Mouse (Mus musculus) thymus, postnatal 4 days (tissue): ENCODE data around the gene Kcnk6.
"Not testable (repeated sequence)": the region's sequence is repeated elsewhere in the genome, so short reads cannot be mapped to it uniquely, and the experiment has no call there.

Source experiments
- DNase-seq: peaks from one replicate; pipeline ENCODE4 v3.0.0; 2021

The Kcnk6 gene

GRCm38 (mm10) chr7:29246619-29247313 lies 14.5 kb upstream of the Kcnk6 start:
- DNase-seq, result no peak

- no peak for DNase-seq
These were observed 13.7 kb upstream of the Kcnk6 start for GRCm38 (mm10) chr7:29246015-29246414.

GRCm38 (mm10) chr7:29244732-29245416 lies 12.6 kb upstream of the Kcnk6 start:
- peak; percentile 82 for DNase-seq

GRCm38 (mm10) chr7:29238019-29238967 lies 6.0 kb upstream of the Kcnk6 start, which contains the start of gene Yif1b:
TSS of gene Yif1b (plus strand) at chr7:29238329.
- peak; percentile 98 for DNase-seq

- peak; percentile 32 for DNase-seq
These were observed 5.3 kb upstream of the Kcnk6 start for GRCm38 (mm10) chr7:29237596-29237995.

GRCm38 (mm10) chr7:29236593-29236992 lies 4.3 kb upstream of the Kcnk6 start:
- no peak for DNase-seq

- peak; percentile 52 for DNase-seq
These were observed 2.3 kb upstream of the Kcnk6 start for GRCm38 (mm10) chr7:29234661-29235060.

GRCm38 (mm10) chr7:29233745-29234144 lies 1.4 kb upstream of the Kcnk6 start:
- DNase-seq, result no peak

GRCm38 (mm10) chr7:29231517-29231916 lies 798 bp downstream of the Kcnk6 start:
- DNase-seq, result no peak

GRCm38 (mm10) chr7:29230560-29230959 lies 1.8 kb downstream of the Kcnk6 start:
- no peak for DNase-seq

GRCm38 (mm10) chr7:29228202-29228601 lies 4.1 kb downstream of the Kcnk6 start:
- no peak for DNase-seq

- DNase-seq, result no peak
These were observed 6.8 kb downstream of the Kcnk6 start for GRCm38 (mm10) chr7:29225520-29225919.

GRCm38 (mm10) chr7:29224756-29225394 lies 7.4 kb downstream of the Kcnk6 start:
- DNase-seq, result peak; percentile 42

- no peak for DNase-seq
These were observed 17.5 kb downstream of the Kcnk6 start for GRCm38 (mm10) chr7:29214846-29215245.

GRCm38 (mm10) chr7:29214236-29214635 lies 18.1 kb downstream of the Kcnk6 start:
- no peak for DNase-seq

- no peak for DNase-seq
These were observed 18.6 kb downstream of the Kcnk6 start, which contains the start of gene Catsperg1 for GRCm38 (mm10) chr7:29213675-29214082. TSS of gene Catsperg1 (minus strand) at chr7:29214035.

GRCm38 (mm10) chr7:29212775-29213560 lies 19.3 kb downstream of the Kcnk6 start:
- DNase-seq, result not testable (repeated sequence)

- peak; percentile 27 for DNase-seq
These were observed 20.0 kb downstream of the Kcnk6 start for GRCm38 (mm10) chr7:29212199-29212765.

- peak; percentile 89 for DNase-seq
These were observed 20.7 kb downstream of the Kcnk6 start for GRCm38 (mm10) chr7:29211415-29212198.

GRCm38 (mm10) chr7:29211013-29211412 lies 21.3 kb downstream of the Kcnk6 start:
- peak; percentile 60 for DNase-seq
